Mouse (Mus musculus): ENCODE measurements at regions not wholly inside any gene's neighbourhood (a gene's known extent, or its start where the extent isn't known, plus 50 kb on each side); places are given as distances from the start of the nearest gene placed in this dataset.

GRCm38 (mm10) chr13:44043494-44043885 is 258.9 kb downstream of the Cd83 start:
- no peaks in the 10 kb centered on the region for H3K27me3 ChIP-seq (ENCODE audit: control insufficient read depth, insufficient read depth, low read length)
- peak overlapping the region; percentile 82 for H3K27ac ChIP-seq (ENCODE audit: insufficient read depth, low read length)
- peak overlapping the region; percentile 4 for H3K4me3 ChIP-seq (replicated peaks; ENCODE audit: insufficient read depth, low read depth, low read length)
- TF ChIP-seq CTCF (IDR thresholded peaks at IDR 0.05; ENCODE audit: borderline replicate concordance, insufficient read depth, low read depth, low read length) (no peak), POLR2A (IDR thresholded peaks at IDR 0.05; ENCODE audit: borderline replicate concordance, insufficient read depth, low read length) (no peak)
- H3K4me1 ChIP-seq (ENCODE audit: control insufficient read depth, insufficient read depth, low read length) = peaks cover 6% of the 10 kb centered on the region; the same call in 1 of the 2 replicates
- DNase-seq = peak; percentile 81 to 94
- WGBS = 2% methylated on average over 5 of the region's 5 CpGs

DNA sequence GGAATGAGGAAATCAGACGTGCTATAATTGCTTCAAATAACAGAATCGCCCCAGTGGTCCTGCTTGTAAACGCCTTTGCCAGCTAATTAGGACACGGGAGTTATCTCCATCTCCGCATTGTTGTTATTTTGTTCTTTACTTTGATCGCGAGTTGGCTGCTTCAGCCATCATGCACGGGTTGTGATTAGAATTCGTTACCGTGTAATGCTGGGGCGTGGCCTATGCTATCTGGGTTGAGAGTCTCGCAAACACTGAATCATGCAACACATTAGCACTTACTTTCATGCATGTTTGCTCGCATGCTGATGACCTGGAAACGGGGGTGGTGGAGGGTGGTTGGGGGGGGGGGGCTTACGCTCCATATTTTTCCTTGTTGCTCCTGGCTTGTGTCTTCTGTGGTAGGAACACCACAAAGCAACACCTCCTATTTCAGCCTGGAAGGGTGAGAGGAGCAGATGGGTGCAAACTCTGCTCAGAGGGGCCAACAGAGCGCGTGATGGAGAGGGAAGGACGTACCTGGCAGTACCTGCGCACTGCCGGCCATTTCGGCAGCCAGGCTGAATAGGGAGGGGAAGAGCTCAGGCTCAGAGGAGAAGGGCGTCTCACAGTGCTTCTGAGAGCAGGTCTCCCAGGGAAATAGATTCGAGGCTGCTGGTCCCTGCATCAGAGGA is 260.1 kb downstream of the Cd83 start:
- Histone ChIP-seq H3K27ac (ENCODE audit: insufficient read depth, low read length) (peak overlapping the region; percentile 38), H3K4me1 (ENCODE audit: control insufficient read depth, insufficient read depth, low read length) (peaks cover 6% of the 10 kb centered on the region; the same call in 1 of the 2 replicates), H3K27me3 (ENCODE audit: control insufficient read depth, insufficient read depth, low read length) (no peaks in the 10 kb centered on the region), H3K4me3 (replicated peaks; ENCODE audit: insufficient read depth, low read depth, low read length) (no peak overlapping the region)
- peak; percentile 84 to 91 for DNase-seq
- TF ChIP-seq CTCF (IDR thresholded peaks at IDR 0.05; ENCODE audit: borderline replicate concordance, insufficient read depth, low read depth, low read length) (no peak), POLR2A (IDR thresholded peaks at IDR 0.05; ENCODE audit: borderline replicate concordance, insufficient read depth, low read length) (no peak)
- WGBS = 39% methylated on average over 23 of the region's 23 CpGs

DNA sequence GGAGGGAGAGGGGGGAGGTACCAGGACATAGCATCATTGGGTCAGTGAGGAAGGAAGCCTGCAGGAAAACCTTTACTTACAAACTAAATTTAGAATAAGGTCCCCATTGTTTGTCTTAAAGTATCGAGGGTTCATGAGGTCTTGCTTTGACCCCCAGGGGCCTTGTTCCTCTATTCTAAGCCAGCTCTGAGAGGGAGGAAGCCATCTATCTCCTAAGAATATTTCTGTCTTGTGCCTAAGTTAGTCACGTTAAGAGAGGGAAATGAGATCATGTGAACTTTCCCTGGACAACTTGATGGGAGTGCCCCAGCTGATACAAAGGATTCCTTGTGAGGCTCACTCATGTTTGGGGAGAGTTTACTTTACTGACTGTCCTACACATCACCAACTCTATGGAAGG is 261.9 kb downstream of the Cd83 start:
- 84% methylated on average over 2 of the region's 2 CpGs for WGBS
- Histone ChIP-seq H3K27ac (ENCODE audit: insufficient read depth, low read length) (no peak overlapping the region), H3K27me3 (ENCODE audit: control insufficient read depth, insufficient read depth, low read length) (no peaks in the 10 kb centered on the region), H3K4me1 (ENCODE audit: control insufficient read depth, insufficient read depth, low read length) (peaks cover 6% of the 10 kb centered on the region; the same call in 1 of the 2 replicates), H3K4me3 (replicated peaks; ENCODE audit: insufficient read depth, low read depth, low read length) (no peak overlapping the region)
- DNase-seq = no peak
- no peak for TF ChIP-seq CTCF (IDR thresholded peaks at IDR 0.05; ENCODE audit: borderline replicate concordance, insufficient read depth, low read depth, low read length)
- TF ChIP-seq POLR2A (IDR thresholded peaks at IDR 0.05; ENCODE audit: borderline replicate concordance, insufficient read depth, low read length) = no peak

GRCm38 (mm10) chr13:44054157-44054556 is 269.6 kb downstream of the Cd83 start:
- Histone ChIP-seq H3K4me3 (replicated peaks; ENCODE audit: insufficient read depth, low read depth, low read length) (no peak overlapping the region), H3K27ac (ENCODE audit: insufficient read depth, low read length) (no peak overlapping the region), H3K27me3 (ENCODE audit: control insufficient read depth, insufficient read depth, low read length) (no peaks in the 10 kb centered on the region), H3K4me1 (ENCODE audit: control insufficient read depth, insufficient read depth, low read length) (peaks cover 15% of the 10 kb centered on the region)
- 95% methylated on average over 7 of the region's 7 CpGs for WGBS
- TF ChIP-seq CTCF (IDR thresholded peaks at IDR 0.05; ENCODE audit: borderline replicate concordance, insufficient read depth, low read depth, low read length) (no peak), POLR2A (IDR thresholded peaks at IDR 0.05; ENCODE audit: borderline replicate concordance, insufficient read depth, low read length) (no peak)
- no peak for DNase-seq

GRCm38 (mm10) chr13:44055573-44056491 is 271.3 kb downstream of the Cd83 start:
- peak; percentile 54 to 57 for DNase-seq
- WGBS = 41% methylated on average over 20 of the region's 20 CpGs
- H3K4me1 ChIP-seq (ENCODE audit: control insufficient read depth, insufficient read depth, low read length) = peaks cover 19% of the 10 kb centered on the region
- TF ChIP-seq POLR2A (IDR thresholded peaks at IDR 0.05; ENCODE audit: borderline replicate concordance, insufficient read depth, low read length) (no peak), CTCF (IDR thresholded peaks at IDR 0.05; ENCODE audit: borderline replicate concordance, insufficient read depth, low read depth, low read length) (no peak)
- no peak overlapping the region for H3K27ac ChIP-seq (ENCODE audit: insufficient read depth, low read length)
- H3K4me3 ChIP-seq (replicated peaks; ENCODE audit: insufficient read depth, low read depth, low read length) = peak overlapping the region; percentile 3
- no peaks in the 10 kb centered on the region for H3K27me3 ChIP-seq (ENCODE audit: control insufficient read depth, insufficient read depth, low read length)

- Histone ChIP-seq H3K4me1 (ENCODE audit: control insufficient read depth, insufficient read depth, low read length) (peaks cover 19% of the 10 kb centered on the region), H3K27ac (ENCODE audit: insufficient read depth, low read length) (no peak overlapping the region), H3K27me3 (ENCODE audit: control insufficient read depth, insufficient read depth, low read length) (no peaks in the 10 kb centered on the region), H3K4me3 (replicated peaks; ENCODE audit: insufficient read depth, low read depth, low read length) (no peak overlapping the region)
- peak in 1 of 2 experiments; percentile 35 for DNase-seq
- no peak for TF ChIP-seq CTCF (IDR thresholded peaks at IDR 0.05; ENCODE audit: borderline replicate concordance, insufficient read depth, low read depth, low read length)
- no peak for TF ChIP-seq POLR2A (IDR thresholded peaks at IDR 0.05; ENCODE audit: borderline replicate concordance, insufficient read depth, low read length)
- WGBS = 61% methylated on average over 9 of the region's 9 CpGs
Observed at GRCm38 (mm10) chr13:44056716-44057115, 272.1 kb downstream of the Cd83 start.

- Histone ChIP-seq H3K27me3 (ENCODE audit: control insufficient read depth, insufficient read depth, low read length) (no peaks in the 10 kb centered on the region), H3K4me1 (ENCODE audit: control insufficient read depth, insufficient read depth, low read length) (peaks cover 19% of the 10 kb centered on the region), H3K27ac (ENCODE audit: insufficient read depth, low read length) (no peak overlapping the region), H3K4me3 (replicated peaks; ENCODE audit: insufficient read depth, low read depth, low read length) (no peak overlapping the region)
- TF ChIP-seq POLR2A (IDR thresholded peaks at IDR 0.05; ENCODE audit: borderline replicate concordance, insufficient read depth, low read length) (no peak), CTCF (IDR thresholded peaks at IDR 0.05; ENCODE audit: borderline replicate concordance, insufficient read depth, low read depth, low read length) (no peak)
- no peak for DNase-seq
- WGBS = 99% methylated on average over 5 of the region's 5 CpGs
Observed at GRCm38 (mm10) chr13:44057542-44057941, 273.0 kb downstream of the Cd83 start.

Data from cerebellum, adult 2 months (tissue).